Mouse (Mus musculus) gastrocnemius, adult 2 months (tissue): ENCODE measurements around the gene Strbp. TPM values are rescaled to one million over a fixed set of nuclear protein-coding genes. Genes with fewer than 3 reads are reported as not detected.

Experiments
- DNase-seq: peaks from one replicate; pipeline ENCODE4 v3.0.0; 2022
- H3K27ac ChIP-seq: fragments of 200-600 bp; 2 replicates; pipeline ENCODE4 v1.8.1; 2022; ENCODE audit warnings: mild to moderate bottlenecking
- H3K4me3 ChIP-seq: fragments of 200-600 bp; 2 replicates; pipeline ENCODE4 v1.8.1; 2022; ENCODE audit warnings: mild to moderate bottlenecking, moderate library complexity
- CTCF ChIP-seq: fragments of 200-600 bp; IDR thresholded peaks from 2 replicates; pipeline ENCODE4 v1.8.1; 2022; ENCODE audit warnings: antibody characterized with exemption, mild to moderate bottlenecking, moderate library complexity
- intact Hi-C: fragments of 180-260 bp; cut with DNase I; formaldehyde crosslinking; loops from one replicate; pipeline ENCODE4 v1.15.1; 2025
- microRNA-seq: library from miRNA; unstranded; fragments of <30 nt; microRNA quantifications from one replicate; pipeline ENCODE4 v1.2.0, GENCODE M21; 2021
- total RNA-seq, 2 experiments: library from RNA; stranded (reverse); gene quantifications; 2 replicates each; pipeline ENCODE4 v1.2.3; 2021

Strbp gene
- total RNA-seq, 2 experiments from 2014 or later, result 20.1 to 22.4 TPM

GRCm38 (mm10) chr2:37497321-37497720 is 206.3 kb downstream of the Strbp start:
- intact Hi-C loops, result no loop called here
- Histone ChIP-seq H3K27ac (no peak overlapping the region), H3K4me3 (no peak overlapping the region)
- no peak for DNase-seq
- no peak for TF ChIP-seq CTCF

- intact Hi-C loops, result loop anchor here (5.0 kb wide), 1 partner anchor 283 kb away; no protein-coding TSS in a partner anchor
- TF ChIP-seq CTCF, result no peak
- H3K27ac ChIP-seq, result no peak overlapping the region
- no peak for DNase-seq
- H3K4me3 ChIP-seq, result no peak overlapping the region
Observed at GRCm38 (mm10) chr2:37488956-37489355, 214.7 kb downstream of the Strbp start.

GRCm38 (mm10) chr2:37486408-37486807 is 217.3 kb downstream of the Strbp start:
- intact Hi-C loops, result loop anchor here (5.0 kb wide), 1 partner anchor 286 kb away; no protein-coding TSS in a partner anchor
- no peak for DNase-seq
- no peak for TF ChIP-seq CTCF
- no peak overlapping the region for H3K27ac ChIP-seq
- no peak overlapping the region for H3K4me3 ChIP-seq

GRCm38 (mm10) chr2:37485370-37485769 is 218.3 kb downstream of the Strbp start:
- Histone ChIP-seq H3K27ac (no peak overlapping the region), H3K4me3 (no peak overlapping the region)
- peak; percentile 80 for TF ChIP-seq CTCF
- DNase-seq, result no peak
- intact Hi-C loops, result loop anchor here (1.0 to 5.0 kb wide), 2 partner anchors 105 to 287 kb away; no protein-coding TSS in a partner anchor

GRCm38 (mm10) chr2:37484165-37484564 is 219.5 kb downstream of the Strbp start:
- intact Hi-C loops, result no loop called here
- no peak overlapping the region for H3K4me3 ChIP-seq
- no peak for TF ChIP-seq CTCF
- H3K27ac ChIP-seq, result no peak overlapping the region
- DNase-seq, result no peak

GRCm38 (mm10) chr2:37480039-37480438 is 223.6 kb downstream of the Strbp start:
- intact Hi-C loops, result no loop called here
- no peak for TF ChIP-seq CTCF
- H3K27ac ChIP-seq, result no peak overlapping the region
- no peak for DNase-seq
- H3K4me3 ChIP-seq, result no peak overlapping the region

- TF ChIP-seq CTCF, result no peak
- Histone ChIP-seq H3K27ac (no peak overlapping the region), H3K4me3 (no peak overlapping the region)
- intact Hi-C loops, result no loop called here
- DNase-seq, result no peak
Observed at GRCm38 (mm10) chr2:37479559-37479958, 224.1 kb downstream of the Strbp start.

- intact Hi-C loops, result no loop called here
- no peak for DNase-seq
- Histone ChIP-seq H3K27ac (no peak overlapping the region), H3K4me3 (no peak overlapping the region)
- no peak for TF ChIP-seq CTCF
Observed at GRCm38 (mm10) chr2:37466266-37466665, 237.4 kb downstream of the Strbp start.

- TF ChIP-seq CTCF, result peak; percentile 7; the same call in 1 of the 2 replicates
- intact Hi-C loops, result loop anchor here (1.0 kb wide), 1 partner anchor 43 kb away; no protein-coding TSS in a partner anchor
- no peak for DNase-seq
- Histone ChIP-seq H3K4me3 (no peak overlapping the region), H3K27ac (no peak overlapping the region)
Observed at GRCm38 (mm10) chr2:37460707-37461106, 243.0 kb downstream of the Strbp start.

- no peak for DNase-seq
- peak overlapping the region; percentile 80 for H3K4me3 ChIP-seq
- TF ChIP-seq CTCF, result no peak
- intact Hi-C loops, result no loop called here
- H3K27ac ChIP-seq, result peak overlapping the region; percentile 95
Observed at GRCm38 (mm10) chr2:37452376-37452760, 251.3 kb downstream of the Strbp start.

GRCm38 (mm10) chr2:37451667-37452375 is 251.8 kb downstream of the Strbp start:
- Histone ChIP-seq H3K27ac (peak overlapping the region; percentile 95), H3K4me3 (peak overlapping the region; percentile 80)
- DNase-seq, result peak; percentile 98
- intact Hi-C loops, result no loop called here
- TF ChIP-seq CTCF, result no peak

- Histone ChIP-seq H3K4me3 (peak within 1 kb of the TSS; percentile 96), H3K27ac (peak within 1 kb of the TSS; percentile 94)
- no peak for TF ChIP-seq CTCF
- intact Hi-C loops, result no loop called here
- peak; percentile 96 for DNase-seq
Observed at GRCm38 (mm10) chr2:37442611-37443591, 260.8 kb downstream of the Strbp start, which contains the start of the genes Zbtb26, Zbtb6 and Rabgap1. Gene Zbtb26 (minus strand): TSS chr2:37443135. Gene Zbtb6 (minus strand): TSS chr2:37443171. Gene Rabgap1 (plus strand): TSS chr2:37443279.

Small RNA genes within 50 kb of the gene (microRNA-seq; reads per million reads assigned to microRNA genes)
- gene Mir5128, result not detected

Other genes starting within 250 kb of the Strbp start
- under 1 TPM; 0.50 to 0.71 TPM for gene Gpr21, start 187.5 kb downstream of the Strbp start, total RNA-seq
- not detected for gene Crb2, start 72.4 kb upstream of the Strbp start, total RNA-seq